ENCODE assay signal across 1 mouse cellular context in genomic region chr14:52306100-52306499, GRCm38 (mm10).
TF ChIP-seq lines count a peak whose summit lies in the region.

No protein-coding gene starts in this region.

TF ChIP-seq in ES-E14, 5 proteins besides CTCF, POLR2A, EP300 and RAD21 (continued from another document):
- no peak for TF ChIP-seq ZC3H11A (IDR thresholded peaks at IDR 0.05; ENCODE audit: borderline replicate concordance, low read depth, low read length)
- TF ChIP-seq CHD2 (IDR thresholded peaks at IDR 0.05; ENCODE audit: low read depth, low read length): no peak
- TF ChIP-seq MAFK (IDR thresholded peaks at IDR 0.05; ENCODE audit: insufficient read depth, low read depth, low read length): no peak
TF ChIP-seq in ES-E14: peak in this region for 0.
